Mouse (Mus musculus) cerebellum, adult 2 months (tissue): ENCODE data around the gene Tecta.

Source experiments
- CTCF ChIP-seq: fragments of 200-500 bp; IDR thresholded peaks from 2 replicates; pipeline ENCODE4 v1.5.1; 2011; ENCODE audit warnings: low read depth, mild to moderate bottlenecking, control low read depth, low read length, moderate library complexity, borderline replicate concordance; ENCODE audit not compliant: insufficient read depth
- POLR2A ChIP-seq: fragments of 200-500 bp; IDR thresholded peaks from 2 replicates; pipeline ENCODE4 v1.6.1; 2011; ENCODE audit warnings: low read length, control low read depth, borderline replicate concordance; ENCODE audit not compliant: insufficient read depth

GRCm38 (mm10) chr9:42294131-42294530 lies 105.6 kb downstream of the Tecta start:
- TF ChIP-seq CTCF (no peak), POLR2A (no peak)
